Mouse (Mus musculus) intestine, embryonic 15.5 days (tissue): ENCODE results near the gene Gpx7. TPM values are rescaled to one million over a fixed set of nuclear protein-coding genes. Genes with fewer than 3 reads are reported as not detected.
"Not testable (repeated sequence)": the region's sequence is repeated elsewhere in the genome, so short reads cannot be mapped to it uniquely, and the experiment has no call there.

Experiments
- ATAC-seq: fragments of 200-750 bp; cut with Nextera tagmentation; 2 replicates; pipeline ENCODE4 v1.8.0; 2017; ENCODE audit warnings: moderate TSS enrichment, moderate library complexity
- H3K27ac ChIP-seq: fragments of 300-500 bp; sonication (generic); 2 replicates; pipeline ENCODE4 v1.5.1; 2015; ENCODE audit warnings: mild to moderate bottlenecking, inconsistent platforms
- H3K27me3 ChIP-seq: fragments of 300-500 bp; sonication (generic); replicated peaks from 2 replicates; pipeline ENCODE4 v1.6.1; 2015; ENCODE audit warnings: inconsistent platforms
- H3K36me3 ChIP-seq: fragments of 300-500 bp; sonication (generic); 2 replicates; pipeline ENCODE4 v1.6.1; 2015; ENCODE audit warnings: inconsistent platforms
- H3K4me1 ChIP-seq: fragments of 300-500 bp; sonication (generic); replicated peaks from 2 replicates; pipeline ENCODE4 v1.6.1; 2015; ENCODE audit warnings: inconsistent platforms
- H3K4me2 ChIP-seq: fragments of 300-500 bp; sonication (generic); replicated peaks from 2 replicates; pipeline ENCODE4 v1.6.1; 2015; ENCODE audit warnings: mild to moderate bottlenecking, inconsistent platforms
- H3K4me3 ChIP-seq: fragments of 300-500 bp; sonication (generic); replicated peaks from 2 replicates; pipeline ENCODE4 v1.5.1; 2015; ENCODE audit warnings: inconsistent platforms
- H3K9ac ChIP-seq: fragments of 300-500 bp; sonication (generic); 2 replicates; pipeline ENCODE4 v1.6.1; 2015; ENCODE audit warnings: inconsistent platforms
- H3K9me3 ChIP-seq: fragments of 300-500 bp; sonication (generic); 2 replicates; pipeline ENCODE4 v1.6.1; 2016; ENCODE audit warnings: inconsistent platforms
- WGBS: fragments of 180-500 bp; shearing (Covaris S2); methylation state at CpG from one replicate; pipeline ENCODE4 v1.1.7; 2015; 5-methylcytosine and 5-hydroxymethylcytosine counted together
- polyA plus RNA-seq: library from polyadenylated mRNA; unstranded; fragments of >200 nt; fragmentation: Nextera tagmentation; extraction: Ambion mirVana; gene quantifications from 2 replicates; pipeline ENCODE4 v1.2.1, GENCODE M21; 2015

The Gpx7 gene
- polyA plus RNA-seq, 1 experiment from 2014 or later, result 42.6 TPM

DNA sequence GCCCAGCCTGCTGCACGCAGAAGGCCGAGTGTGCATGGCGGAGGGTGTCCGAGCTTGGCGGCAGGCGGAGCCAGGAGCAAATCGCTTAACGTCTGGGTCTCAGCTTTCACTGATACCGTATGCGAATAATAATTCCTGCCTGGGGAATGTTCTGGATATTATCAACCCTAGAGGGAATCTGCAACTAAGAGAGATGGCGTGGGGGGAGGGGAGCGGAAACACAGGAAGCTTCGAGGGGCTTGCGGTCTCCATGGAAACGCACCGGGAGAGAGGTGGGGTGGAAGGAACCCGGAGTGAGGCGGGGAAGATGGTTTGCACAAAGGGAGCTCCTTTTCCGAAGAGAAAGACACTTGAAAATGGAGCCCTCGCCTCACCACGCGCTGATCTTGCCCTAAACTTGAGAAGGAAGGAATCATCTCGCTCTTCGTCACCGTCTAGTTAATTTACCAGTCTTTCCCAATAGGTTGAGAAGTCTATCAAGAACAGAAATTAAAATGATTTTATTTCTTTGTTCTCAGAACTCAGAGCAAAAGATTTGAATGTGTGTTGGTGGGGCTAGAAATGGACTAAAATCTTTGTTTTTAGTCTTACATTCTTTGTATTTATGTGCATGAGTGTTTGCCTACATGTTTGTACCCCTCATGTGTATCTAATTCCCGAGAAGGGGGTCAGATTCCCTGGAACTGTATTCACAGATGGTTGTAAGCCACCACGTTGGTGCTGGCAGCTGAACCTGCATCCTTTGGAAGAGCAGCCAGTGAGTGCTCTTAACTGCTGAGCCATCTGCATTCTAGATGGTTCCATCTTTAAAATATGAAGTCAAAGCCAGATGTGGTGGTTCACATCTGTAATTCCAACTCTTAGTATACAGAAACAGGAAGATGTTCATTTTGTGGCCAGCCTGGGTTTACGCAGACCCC is 46.4 kb downstream of the Gpx7 start:
- Histone ChIP-seq H3K4me3 (peak overlapping the region; percentile 17; the same call in 1 of the 2 replicates), H3K27me3 (no peaks in the 10 kb centered on the region; the same call in 1 of the 2 replicates), H3K4me2 (peak overlapping the region; percentile 55), H3K9me3 (no peaks in the 10 kb centered on the region), H3K27ac (peak overlapping the region; percentile 71), H3K36me3 (no peaks in the 10 kb centered on the region), H3K4me1 (peaks cover 54% of the 10 kb centered on the region), H3K9ac (no peak overlapping the region)
- WGBS, result 11% methylated on average over 28 of the region's 28 CpGs
- ATAC-seq, result peak; percentile 67

- no peak for ATAC-seq
- Histone ChIP-seq H3K4me2 (no peak overlapping the region), H3K4me1 (peaks cover 47% of the 10 kb centered on the region), H3K27me3 (no peaks in the 10 kb centered on the region; the same call in 1 of the 2 replicates), H3K9me3 (no peaks in the 10 kb centered on the region), H3K36me3 (no peaks in the 10 kb centered on the region), H3K4me3 (no peak overlapping the region), H3K9ac (no peak overlapping the region), H3K27ac (no peak overlapping the region)
- WGBS, result 46% methylated on average over 4 of the region's 4 CpGs
Observed at GRCm38 (mm10) chr4:108358498-108358897, 48.3 kb downstream of the Gpx7 start.

- no peaks in the 10 kb centered on the region for H3K9me3 ChIP-seq
- no peak overlapping the region for H3K4me2 ChIP-seq
- H3K27me3 ChIP-seq, result no peaks in the 10 kb centered on the region; the same call in 1 of the 2 replicates
- H3K9ac ChIP-seq, result no peak overlapping the region
- H3K4me3 ChIP-seq, result no peak overlapping the region
- no peak overlapping the region for H3K27ac ChIP-seq
- no peaks in the 10 kb centered on the region for H3K36me3 ChIP-seq
- peaks cover 37% of the 10 kb centered on the region; the same call in 1 of the 2 replicates for H3K4me1 ChIP-seq
- no peak for ATAC-seq
- WGBS, result 88% methylated on average over 8 of the region's 8 CpGs
Observed at GRCm38 (mm10) chr4:108357458-108357857, 49.3 kb downstream of the Gpx7 start.

- not testable (repeated sequence) for H3K9me3 ChIP-seq, H3K9ac ChIP-seq, H3K4me3 ChIP-seq, H3K27me3 ChIP-seq, ATAC-seq, H3K27ac ChIP-seq, H3K36me3 ChIP-seq, H3K4me2 ChIP-seq
- H3K4me1 ChIP-seq, result peaks cover 37% of the 10 kb centered on the region
Observed at GRCm38 (mm10) chr4:108353591-108353990, 53.2 kb downstream of the Gpx7 start.

- Histone ChIP-seq H3K4me3 (no peak overlapping the region), H3K4me2 (0 out of 2 replicates have a peak overlapping the region, but pooled peaks have one; percentile 9), H3K36me3 (no peaks in the 10 kb centered on the region), H3K4me1 (peaks cover 42% of the 10 kb centered on the region), H3K9me3 (no peaks in the 10 kb centered on the region), H3K27me3 (no peaks in the 10 kb centered on the region), H3K27ac (peak overlapping the region; percentile 49), H3K9ac (no peak overlapping the region)
- ATAC-seq, result peak; percentile 42
- 14% methylated on average over 8 of the region's 8 CpGs for WGBS
Observed at GRCm38 (mm10) chr4:108350819-108351218, 55.9 kb downstream of the Gpx7 start.

Other genes with a start within 250 kb of the Gpx7 start
- 30.8 and 37.3 TPM in 2 replicates for gene Echdc2, start 241.5 kb downstream of the Gpx7 start, polyA plus RNA-seq
- 0.09 and 0.14 TPM in 2 replicates for gene Zyg11a, start 188.9 kb downstream of the Gpx7 start, polyA plus RNA-seq
- gene Zyg11b, start 105.9 kb downstream of the Gpx7 start, polyA plus RNA-seq, result 8.3 and 8.6 TPM in 2 replicates
- gene Coa7, start 78.8 kb downstream of the Gpx7 start, polyA plus RNA-seq, result 65.2 and 65.3 TPM in 2 replicates
- 1.3 and 1.6 TPM in 2 replicates for gene Shisal2a, start 23.6 kb downstream of the Gpx7 start, polyA plus RNA-seq
- 45.5 and 49.4 TPM in 2 replicates for gene Tut4, start 52.5 kb upstream of the Gpx7 start, polyA plus RNA-seq
- gene Prpf38a, start 172.4 kb upstream of the Gpx7 start, polyA plus RNA-seq, result 79.0 and 81.9 TPM in 2 replicates
- 11.1 and 11.9 TPM in 2 replicates for gene Orc1, start 172.5 kb upstream of the Gpx7 start, polyA plus RNA-seq
- 30.9 and 33.9 TPM in 2 replicates for gene Cc2d1b, start 213.0 kb upstream of the Gpx7 start, polyA plus RNA-seq